Mouse (Mus musculus) midbrain, embryonic 11.5 days (tissue): ENCODE results near the gene Hspb8. TPM values are rescaled to one million over a fixed set of nuclear protein-coding genes. Genes with fewer than 3 reads are reported as not detected.

Experiments
- ATAC-seq: fragments of 200-750 bp; cut with Nextera tagmentation; 2 replicates; pipeline ENCODE4 v1.8.0; 2017; ENCODE audit warnings: moderate TSS enrichment, moderate library complexity; ENCODE audit not compliant: low FRiP score
- DNase-seq: peaks from one replicate; pipeline ENCODE4 v3.0.0; 2015; ENCODE audit warnings: low spot score; ENCODE audit errors: missing footprints
- H3K27ac ChIP-seq: fragments of 300-500 bp; sonication (generic); 2 replicates; pipeline ENCODE4 v1.5.1; 2014; ENCODE audit warnings: low read depth, low read length
- H3K27me3 ChIP-seq: fragments of 300-500 bp; sonication (generic); 2 replicates; pipeline ENCODE4 v1.6.1; 2014; ENCODE audit warnings: mild to moderate bottlenecking, low read length, moderate library complexity, mixed read lengths; ENCODE audit not compliant: control insufficient read depth, insufficient read depth
- H3K36me3 ChIP-seq: fragments of 300-500 bp; sonication (generic); 2 replicates; pipeline ENCODE4 v1.6.1; 2014; ENCODE audit warnings: mild to moderate bottlenecking, low read length, moderate library complexity, mixed read lengths; ENCODE audit not compliant: control insufficient read depth, insufficient read depth
- H3K4me1 ChIP-seq: fragments of 300-500 bp; sonication (generic); 2 replicates; pipeline ENCODE4 v1.6.1; 2014; ENCODE audit warnings: low read length; ENCODE audit not compliant: control insufficient read depth, insufficient read depth
- H3K4me2 ChIP-seq: fragments of 300-500 bp; sonication (generic); 2 replicates; pipeline ENCODE4 v1.6.1; 2014; ENCODE audit warnings: mild to moderate bottlenecking, moderate library complexity
- H3K4me3 ChIP-seq: fragments of 300-500 bp; sonication (generic); 2 replicates; pipeline ENCODE4 v1.5.1; 2014; ENCODE audit warnings: low read depth, low read length
- H3K9ac ChIP-seq: fragments of 300-500 bp; sonication (generic); 2 replicates; pipeline ENCODE4 v1.6.1; 2014; ENCODE audit warnings: low read length
- H3K9me3 ChIP-seq: fragments of 300-500 bp; sonication (generic); 2 replicates; pipeline ENCODE4 v1.6.1; 2016; ENCODE audit warnings: low read length; ENCODE audit not compliant: control insufficient read depth
- WGBS: fragments of 180-500 bp; shearing (Covaris S2); extraction: QIAGEN DNeasy Blood & Tissue Kit; methylation state at CpG from one replicate; pipeline ENCODE4 v1.1.7; 2014; 5-methylcytosine and 5-hydroxymethylcytosine counted together
- polyA plus RNA-seq: library from polyadenylated mRNA; unstranded; fragments of >200 nt; fragmentation: Nextera tagmentation; extraction: Ambion mirVana; gene quantifications from 2 replicates; pipeline ENCODE4 v1.2.1, GENCODE M21; 2014

The Hspb8 gene
- polyA plus RNA-seq, 1 experiment from 2014 or later, result 6.1 TPM

DNA sequence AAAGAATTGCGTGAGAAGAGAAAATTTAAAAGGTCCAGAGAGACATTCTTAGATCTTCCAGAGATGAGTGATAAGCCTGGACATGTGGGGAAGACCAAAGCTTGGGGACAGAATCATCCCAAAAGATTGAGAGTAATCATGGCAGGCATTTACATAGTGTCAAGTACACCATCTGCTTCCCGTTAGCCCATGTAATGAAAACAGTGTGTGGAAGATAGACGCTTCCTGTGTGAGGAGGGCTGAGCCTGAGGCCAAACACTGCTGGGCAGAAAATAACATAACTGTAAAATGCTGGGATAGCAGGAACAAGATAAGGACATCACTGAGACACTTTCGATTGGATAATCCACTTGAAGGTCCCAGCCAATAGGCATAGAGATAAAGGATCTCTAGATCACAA is 61.9 kb downstream of the Hspb8 start:
- no peak overlapping the region for H3K27ac ChIP-seq
- no peaks in the 10 kb centered on the region for H3K36me3 ChIP-seq
- H3K9me3 ChIP-seq, result no peaks in the 10 kb centered on the region
- no peak for DNase-seq
- 75% methylated on average over 4 of the region's 4 CpGs for WGBS
- no peak overlapping the region for H3K4me3 ChIP-seq
- no peak overlapping the region for H3K4me2 ChIP-seq
- no peaks in the 10 kb centered on the region for H3K27me3 ChIP-seq
- ATAC-seq, result no peak
- H3K9ac ChIP-seq, result no peak overlapping the region
- no peaks in the 10 kb centered on the region for H3K4me1 ChIP-seq

Other genes starting within 250 kb of the Hspb8 start
- 1.9 and 2.7 TPM in 2 replicates for gene Ccdc60, start 133.9 kb downstream of the Hspb8 start, polyA plus RNA-seq
- gene Srrm4, start 169.0 kb upstream of the Hspb8 start, polyA plus RNA-seq, result 17.3 and 17.4 TPM in 2 replicates